ENCODE assay signal across 14 mouse cellular contexts in the genomic region with DNA sequence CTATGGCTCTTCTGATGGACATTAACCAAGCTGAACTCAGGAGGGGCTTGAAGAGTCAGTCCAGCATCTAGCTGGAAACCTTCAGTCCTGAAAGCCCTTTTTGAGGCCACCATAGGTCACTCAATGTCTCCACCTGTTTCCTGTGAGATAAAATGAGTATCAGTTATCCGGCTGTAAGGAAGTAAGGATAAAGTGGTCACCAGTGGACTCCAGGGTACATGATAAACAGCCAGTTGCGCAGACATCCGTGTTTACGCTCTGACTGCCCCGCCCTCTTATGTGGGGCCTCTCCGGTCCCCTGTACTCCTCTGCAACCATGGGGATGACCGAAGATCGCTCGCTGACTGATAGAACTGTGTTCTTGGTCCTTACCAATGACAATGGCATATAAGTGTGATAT. TPM values are rescaled to one million over a fixed set of nuclear protein-coding genes. Genes with fewer than 3 reads are reported as not detected.
DNase-seq lines count a peak whose midpoint lies in the region; ATAC-seq and TF ChIP-seq lines count a peak whose summit lies in the region.
"Had no signal": no experiment of that assay in that cellular context is flagged by ENCODE, and none has a peak within 500 bp of the region (broad histone marks: within the 10 kb centered on the region; RNA-seq: fewer than 3 reads in every experiment).

No protein-coding gene starts in this region.

- peaks cover 40% of the 10 kb centered on the region for H3K4me1 ChIP-seq in heart, embryonic 12.5 days (replicated peaks)
- H3K4me1 ChIP-seq in thymus, adult 2 months (replicated peaks; ENCODE audit: control insufficient read depth, insufficient read depth, low read length): peaks cover 8% of the 10 kb centered on the region
- H3K4me1 ChIP-seq in liver, postnatal 0 days (ENCODE audit: insufficient read depth): no peaks in the 10 kb centered on the region
- no peaks in the 10 kb centered on the region for H3K4me1 ChIP-seq in midbrain, embryonic 15.5 days

- intact Hi-C loops in heart, postnatal 36 days (cut with DNase I): loop anchor here (5.0 kb wide), 1 partner anchor 137 kb away; the partner anchor contains the start of gene Agfg1

- peak; percentile 62 for TF ChIP-seq EP300 in liver, postnatal 0 days (IDR thresholded peaks at IDR 0.05; ENCODE audit: low read depth)

- H3K36me3 ChIP-seq in heart, embryonic 12.5 days: no peaks in the 10 kb centered on the region
- H3K36me3 ChIP-seq in thymus, adult 2 months (ENCODE audit: control insufficient read depth, insufficient read depth, low read length): no peaks in the 10 kb centered on the region
- H3K36me3 ChIP-seq in liver, postnatal 0 days (replicated peaks; ENCODE audit: insufficient read depth, low read length): no peaks in the 10 kb centered on the region
- no peaks in the 10 kb centered on the region for H3K36me3 ChIP-seq in midbrain, embryonic 15.5 days (replicated peaks)

- no peak for TF ChIP-seq POLR2A in thymus, adult 2 months (IDR thresholded peaks at IDR 0.05; ENCODE audit: control insufficient read depth, extremely low read depth, insufficient read depth, low read length, poor library complexity)

- ATAC-seq in heart, embryonic 12.5 days (ENCODE audit: insufficient number of reproducible peaks, low FRiP score): peak; percentile 90
- ATAC-seq in liver, postnatal 0 days: peak; percentile 68
- no peak for ATAC-seq in megakaryocyte-erythroid progenitor cell, adult 5-6 weeks (replicated peaks; ENCODE audit: low FRiP score, low TSS enrichment, poor library complexity, severe bottlenecking)
- ATAC-seq in midbrain, embryonic 15.5 days (replicated peaks): no peak

- no peak for DNase-seq in heart, postnatal 36 days
- DNase-seq in thymus, adult 2 months: no peak
- DNase-seq in thymus, adult 18-20 months: no peak
- no peak for DNase-seq in liver, postnatal 0 days
- no peak for DNase-seq in right cerebral cortex, adult 2 months (ENCODE audit: low spot score in 2 of 2)
- DNase-seq: cerebellum, adult 9-10 months; kidney, adult 18-20 months had no signal

- no peaks in the 10 kb centered on the region for H3K9me3 ChIP-seq in heart, embryonic 12.5 days (replicated peaks)
- no peaks in the 10 kb centered on the region for H3K9me3 ChIP-seq in liver, postnatal 0 days (ENCODE audit: low read length)
- no peaks in the 10 kb centered on the region for H3K9me3 ChIP-seq in midbrain, embryonic 15.5 days

- H3K4me3 ChIP-seq in heart, embryonic 12.5 days: no peak overlapping the region
- no peak overlapping the region for H3K4me3 ChIP-seq in thymus, adult 2 months (ENCODE audit: control insufficient read depth, insufficient read depth, low read length)
- no peak overlapping the region for H3K4me3 ChIP-seq in liver, postnatal 0 days (ENCODE audit: low read depth, low read length)
- no peak overlapping the region for H3K4me3 ChIP-seq in midbrain, embryonic 15.5 days

- no peak overlapping the region for H3K9ac ChIP-seq in heart, embryonic 12.5 days
- no peak overlapping the region for H3K9ac ChIP-seq in liver, postnatal 0 days (replicated peaks)
- no peak overlapping the region for H3K9ac ChIP-seq in midbrain, embryonic 15.5 days

- H3K27me3 ChIP-seq in heart, embryonic 12.5 days (replicated peaks): no peaks in the 10 kb centered on the region
- no peaks in the 10 kb centered on the region for H3K27me3 ChIP-seq in thymus, adult 2 months (ENCODE audit: control insufficient read depth, insufficient read depth, low read length)
- H3K27me3 ChIP-seq in liver, postnatal 0 days (ENCODE audit: insufficient read depth, low read length): no peaks in the 10 kb centered on the region
- H3K27me3 ChIP-seq in midbrain, embryonic 15.5 days (replicated peaks): no peaks in the 10 kb centered on the region

- WGBS in heart, embryonic 12.5 days: 55% methylated on average over 9 of the region's 9 CpGs
- WGBS in thymus, adult 2 months: 74% methylated on average over 9 of the region's 9 CpGs
- 36% methylated on average over 9 of the region's 9 CpGs for WGBS in liver, postnatal 0 days (ENCODE audit: insufficient replicate concordance)
- 90% methylated on average over 9 of the region's 9 CpGs for WGBS in midbrain, embryonic 15.5 days

- H3K4me2 ChIP-seq in heart, embryonic 12.5 days: peak overlapping the region; percentile 26; the same call in 1 of the 2 replicates
- H3K4me2 ChIP-seq in liver, postnatal 0 days (ENCODE audit: low read depth, low read length): no peak overlapping the region
- no peak overlapping the region for H3K4me2 ChIP-seq in midbrain, embryonic 15.5 days

- peak overlapping the region; percentile 66 for H3K27ac ChIP-seq in heart, embryonic 12.5 days (ENCODE audit: poor library complexity, severe bottlenecking)
- peak overlapping the region; percentile 43; the same call in 1 of the 2 replicates for H3K27ac ChIP-seq in thymus, adult 2 months (ENCODE audit: control insufficient read depth, insufficient read depth, low read length)
- no peak overlapping the region for H3K27ac ChIP-seq in liver, postnatal 0 days (ENCODE audit: low read depth)
- H3K27ac ChIP-seq in midbrain, embryonic 15.5 days: no peak overlapping the region

- TF ChIP-seq CTCF in thymus, adult 2 months (IDR thresholded peaks at IDR 0.05; ENCODE audit: borderline replicate concordance, control insufficient read depth, extremely low read depth, insufficient read depth, low read length, poor library complexity): no peak
- no peak for TF ChIP-seq CTCF in liver, postnatal 0 days (IDR thresholded peaks at IDR 0.05; ENCODE audit: low read depth)

RNA-seq across cellular contexts. Expression of gene Gm47955, which starts 14.3 kb away (rescaled TPM):
- not detected in 2 replicates for polyA plus RNA-seq in heart, embryonic 12.5 days (2016; fragmentation: Nextera tagmentation; extraction: Ambion mirVana)
- not detected for total RNA-seq in heart, postnatal 36 days (2021)
- polyA plus RNA-seq in thymus, adult 2 months (2012; rRNA removed): not detected in 2 replicates
- not detected in 2 replicates for polyA plus RNA-seq in liver, postnatal 0 days (2015; fragmentation: Nextera tagmentation; extraction: Ambion mirVana)
- total RNA-seq in megakaryocyte-erythroid progenitor cell, adult 5-6 weeks (2014; fragmentation: Nextera tagmentation): not detected in 2 replicates
- total RNA-seq in megakaryocyte-erythroid progenitor cell, adult 5-6 weeks (2017): not detected in 2 replicates
- not detected in 2 replicates for polyA plus RNA-seq in midbrain, embryonic 15.5 days (2015; fragmentation: Nextera tagmentation; extraction: Ambion mirVana)
- total RNA-seq: left cerebral cortex, postnatal 10 days; megakaryocyte, adult 5-6 weeks had no signal
- polyA plus RNA-seq: small intestine, adult 2 months; thymus, postnatal 0 days had no signal

RNA-seq across cellular contexts. Expression of gene Gm7544, which starts 18.5 kb away (rescaled TPM):
- not detected in 2 replicates for polyA plus RNA-seq in heart, embryonic 12.5 days (2016; fragmentation: Nextera tagmentation; extraction: Ambion mirVana)
- total RNA-seq in heart, postnatal 36 days (2021): not detected
- polyA plus RNA-seq in thymus, adult 2 months (2012; rRNA removed): not detected in 2 replicates
- not detected in 2 replicates for polyA plus RNA-seq in liver, postnatal 0 days (2015; fragmentation: Nextera tagmentation; extraction: Ambion mirVana)
- not detected in 2 replicates for total RNA-seq in megakaryocyte-erythroid progenitor cell, adult 5-6 weeks (2014; fragmentation: Nextera tagmentation)
- not detected in 2 replicates for total RNA-seq in megakaryocyte-erythroid progenitor cell, adult 5-6 weeks (2017)
- not detected in 2 replicates for polyA plus RNA-seq in midbrain, embryonic 15.5 days (2015; fragmentation: Nextera tagmentation; extraction: Ambion mirVana)
- total RNA-seq: left cerebral cortex, postnatal 10 days; megakaryocyte, adult 5-6 weeks had no signal
- polyA plus RNA-seq: small intestine, adult 2 months; thymus, postnatal 0 days had no signal

RNA-seq across cellular contexts. Expression of gene Gm47959, which starts 26.0 kb away (rescaled TPM):
- polyA plus RNA-seq in heart, embryonic 12.5 days (2016; fragmentation: Nextera tagmentation; extraction: Ambion mirVana): not detected in 2 replicates
- not detected for total RNA-seq in heart, postnatal 36 days (2021)
- not detected in 2 replicates for polyA plus RNA-seq in thymus, adult 2 months (2012; rRNA removed)
- not detected in 2 replicates for polyA plus RNA-seq in liver, postnatal 0 days (2015; fragmentation: Nextera tagmentation; extraction: Ambion mirVana)
- total RNA-seq in megakaryocyte-erythroid progenitor cell, adult 5-6 weeks (2014; fragmentation: Nextera tagmentation): not detected in 2 replicates
- not detected in 2 replicates for total RNA-seq in megakaryocyte-erythroid progenitor cell, adult 5-6 weeks (2017)
- not detected in 2 replicates for polyA plus RNA-seq in midbrain, embryonic 15.5 days (2015; fragmentation: Nextera tagmentation; extraction: Ambion mirVana)
- total RNA-seq: left cerebral cortex, postnatal 10 days; megakaryocyte, adult 5-6 weeks had no signal
- polyA plus RNA-seq: small intestine, adult 2 months; thymus, postnatal 0 days had no signal

RNA-seq across cellular contexts. Expression of gene A030003K21Rik, which starts 31.2 kb away (rescaled TPM):
- not detected in 2 replicates for polyA plus RNA-seq in heart, embryonic 12.5 days (2016; fragmentation: Nextera tagmentation; extraction: Ambion mirVana)
- total RNA-seq in heart, postnatal 36 days (2021): not detected
- not detected in 2 replicates for polyA plus RNA-seq in thymus, adult 2 months (2012; rRNA removed)
- not detected in 2 replicates for polyA plus RNA-seq in liver, postnatal 0 days (2015; fragmentation: Nextera tagmentation; extraction: Ambion mirVana)
- not detected in 2 replicates for total RNA-seq in megakaryocyte-erythroid progenitor cell, adult 5-6 weeks (2014; fragmentation: Nextera tagmentation)
- not detected in 2 replicates for total RNA-seq in megakaryocyte-erythroid progenitor cell, adult 5-6 weeks (2017)
- not detected in 2 replicates for polyA plus RNA-seq in midbrain, embryonic 15.5 days (2015; fragmentation: Nextera tagmentation; extraction: Ambion mirVana)
- total RNA-seq: left cerebral cortex, postnatal 10 days; megakaryocyte, adult 5-6 weeks had no signal
- polyA plus RNA-seq: small intestine, adult 2 months; thymus, postnatal 0 days had no signal

RNA-seq across cellular contexts. Expression of gene Gm6217, which starts 43.1 kb away (rescaled TPM):
- not detected in 2 replicates for polyA plus RNA-seq in heart, embryonic 12.5 days (2016; fragmentation: Nextera tagmentation; extraction: Ambion mirVana)
- not detected for total RNA-seq in heart, postnatal 36 days (2021)
- polyA plus RNA-seq in thymus, adult 2 months (2012; rRNA removed): not detected in 2 replicates
- not detected in 2 replicates for polyA plus RNA-seq in liver, postnatal 0 days (2015; fragmentation: Nextera tagmentation; extraction: Ambion mirVana)
- not detected in 2 replicates for total RNA-seq in megakaryocyte-erythroid progenitor cell, adult 5-6 weeks (2014; fragmentation: Nextera tagmentation)
- not detected in 2 replicates for total RNA-seq in megakaryocyte-erythroid progenitor cell, adult 5-6 weeks (2017)
- not detected in 2 replicates for polyA plus RNA-seq in midbrain, embryonic 15.5 days (2015; fragmentation: Nextera tagmentation; extraction: Ambion mirVana)
- total RNA-seq: left cerebral cortex, postnatal 10 days; megakaryocyte, adult 5-6 weeks had no signal
- polyA plus RNA-seq: small intestine, adult 2 months; thymus, postnatal 0 days had no signal

Comparison
In these comparisons a context has a peak if more than half of its experiments do, and no peak if none do; other contexts are left out.
1. ATAC-seq: peak in heart, embryonic 12.5 days (single experiment) and liver, postnatal 0 days (single experiment); none in megakaryocyte-erythroid progenitor cell, adult 5-6 weeks (single experiment) and midbrain, embryonic 15.5 days (single experiment).
2. H3K27ac ChIP-seq: peak in heart, embryonic 12.5 days (single experiment) and thymus, adult 2 months (single experiment); none in liver, postnatal 0 days (single experiment) and midbrain, embryonic 15.5 days (single experiment).